Mouse (Mus musculus) cerebellum, adult (tissue): ENCODE measurements around the gene Zfp821.

Experiments
- ATAC-seq: cut with Nextera tagmentation; 2 replicates; pipeline ENCODE4 v1.9.2; 2017; ENCODE audit warnings: mild to moderate bottlenecking, moderate library complexity, mixed read lengths; ENCODE audit not compliant: insufficient number of reproducible peaks, low FRiP score, low TSS enrichment

Gene Zfp821

DNA sequence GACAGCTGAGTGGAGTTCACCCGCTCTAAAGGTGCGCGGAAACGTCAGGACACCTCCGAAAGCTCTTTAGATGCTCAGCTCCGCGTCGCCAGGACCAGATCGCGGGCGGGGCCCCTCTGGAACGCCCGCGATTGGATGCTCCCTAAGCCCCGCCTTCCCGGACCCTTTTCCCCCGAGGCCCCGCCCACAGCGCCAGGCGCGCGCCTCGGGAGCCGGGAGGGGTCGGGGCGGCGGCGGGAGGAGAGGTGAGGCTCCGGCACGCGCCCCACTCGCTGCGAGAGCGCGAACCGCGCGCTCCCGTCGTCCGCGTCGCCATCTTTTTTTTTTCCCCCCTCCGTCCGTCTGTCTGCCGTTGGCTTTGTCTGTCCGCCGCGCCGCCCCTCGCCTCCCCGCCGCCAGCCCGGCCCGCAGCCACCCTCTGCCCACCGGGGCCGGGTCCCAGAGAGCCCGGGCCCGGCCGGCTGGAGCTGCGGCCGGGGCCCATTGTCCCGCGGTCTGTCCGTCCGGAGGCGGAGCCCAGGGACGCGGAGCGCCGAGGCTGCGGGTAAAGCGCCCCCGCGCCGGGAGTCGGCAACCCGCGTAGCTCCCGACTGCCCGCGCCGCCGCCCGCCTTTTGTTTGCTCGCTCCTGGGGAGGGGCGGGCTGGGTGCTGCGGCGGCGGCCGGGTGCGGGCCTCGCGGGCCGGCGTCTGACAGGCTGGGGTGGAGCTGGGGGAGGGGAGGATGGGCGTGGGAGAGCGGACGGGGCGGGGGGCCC is at the start of gene Zfp821:
Gene Zfp821, plus strand, starts transcription at position 227 of the 756 bp plus-strand sequence.
- peak; percentile 86 for ATAC-seq

DNA sequence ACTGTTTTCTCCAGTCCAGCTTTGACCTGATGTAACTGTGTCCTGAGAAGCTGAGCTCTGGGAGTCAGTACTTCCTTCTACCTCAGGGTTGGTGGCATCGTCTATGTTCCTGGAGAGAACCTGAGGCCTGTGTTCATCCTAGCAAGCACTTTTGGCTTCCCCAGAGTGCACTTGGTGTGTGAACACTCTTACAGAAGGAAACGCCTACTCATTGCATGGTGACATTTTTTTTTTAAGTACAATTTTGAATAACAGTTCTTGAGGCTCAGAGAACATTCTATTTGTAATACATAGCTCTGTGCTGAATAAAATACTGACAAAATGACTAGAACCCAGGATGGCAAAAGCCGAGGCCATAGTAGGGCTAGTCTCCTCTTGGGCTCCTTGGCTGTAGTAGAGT is 48.5 kb upstream of the Zfp821 start:
- no peak for ATAC-seq

GRCm38 (mm10) chr8:109662328-109662727 is 43.0 kb upstream of the Zfp821 start:
- ATAC-seq = no peak

DNA sequence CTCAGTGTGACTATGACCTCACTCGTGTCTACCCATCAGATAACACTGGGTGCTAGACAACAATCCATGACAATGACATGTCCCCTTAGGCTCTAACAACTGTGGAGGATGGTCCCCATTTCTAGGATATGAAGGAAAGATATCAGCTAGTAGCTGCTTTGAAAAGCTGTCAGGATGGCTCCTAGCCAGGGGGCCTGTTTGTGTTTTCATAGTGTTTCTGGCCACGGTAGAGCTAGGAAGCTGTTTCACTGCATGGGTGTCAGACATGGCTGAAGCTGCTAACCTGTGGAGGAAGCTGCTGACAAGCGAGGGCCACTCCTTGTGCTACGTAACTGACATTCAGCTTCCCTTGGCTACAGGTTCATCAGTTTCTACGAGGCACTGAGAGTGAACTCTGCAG is 38.7 kb upstream of the Zfp821 start:
- ATAC-seq = no peak

DNA sequence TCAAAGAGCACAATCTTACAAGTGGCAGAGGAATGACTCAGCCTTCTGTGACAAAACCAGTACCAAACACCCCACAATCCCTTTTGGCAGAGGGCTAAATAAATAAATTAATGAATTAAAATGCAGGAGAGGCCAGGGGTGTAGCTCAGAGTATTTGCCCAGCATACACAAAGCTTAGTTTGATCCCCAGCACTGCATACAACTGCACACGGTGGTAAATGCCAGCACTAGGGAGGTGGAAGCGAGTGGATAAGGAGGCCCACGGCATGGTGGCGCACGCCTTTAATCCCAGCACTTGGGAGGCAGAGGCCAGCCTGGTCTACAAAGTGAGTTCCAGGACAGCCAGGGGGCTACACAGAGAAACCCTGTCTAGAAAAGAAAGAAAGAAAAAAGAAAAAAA is 32.7 kb upstream of the Zfp821 start:
- ATAC-seq = no peak; the same call in 1 of the 2 replicates

GRCm38 (mm10) chr8:109673596-109673995 is 31.8 kb upstream of the Zfp821 start:
- no peak for ATAC-seq

DNA sequence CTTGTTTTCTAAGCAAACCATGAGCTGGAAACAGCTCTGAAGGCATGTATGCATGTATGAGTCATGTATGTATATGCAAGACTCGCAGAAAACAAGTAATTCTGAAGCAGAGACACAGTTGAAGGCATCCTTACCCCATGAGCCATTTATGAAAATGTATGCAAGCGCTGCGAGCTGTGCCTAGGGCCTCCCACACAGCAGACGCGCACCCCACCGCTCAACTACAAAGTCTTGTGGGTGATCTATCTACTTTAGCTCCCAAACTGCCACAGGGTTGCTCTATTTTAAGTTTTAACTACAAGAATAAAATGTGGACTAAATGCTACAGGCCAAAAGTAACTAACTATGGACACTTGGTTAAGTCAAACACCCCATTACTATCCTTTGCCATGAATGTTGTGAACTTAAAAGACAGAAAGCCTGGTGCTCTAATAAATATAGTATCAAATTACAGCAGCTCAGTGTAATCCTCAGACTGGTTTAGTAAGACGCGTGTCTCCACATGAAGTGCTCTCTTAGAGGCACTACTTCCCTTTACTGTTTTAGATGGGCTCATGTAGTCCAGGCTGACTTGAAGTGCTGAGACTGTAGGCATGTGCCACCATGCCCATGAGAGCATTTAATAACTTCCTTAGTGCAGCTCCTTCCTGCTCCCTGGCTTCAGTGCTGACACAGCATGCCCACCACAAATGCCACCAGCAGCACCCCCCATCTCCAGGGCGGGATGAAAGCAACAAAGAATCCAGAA is 29.3 kb upstream of the Zfp821 start:
- no peak for ATAC-seq

GRCm38 (mm10) chr8:109681535-109681934 is 23.8 kb upstream of the Zfp821 start:
- no peak for ATAC-seq

DNA sequence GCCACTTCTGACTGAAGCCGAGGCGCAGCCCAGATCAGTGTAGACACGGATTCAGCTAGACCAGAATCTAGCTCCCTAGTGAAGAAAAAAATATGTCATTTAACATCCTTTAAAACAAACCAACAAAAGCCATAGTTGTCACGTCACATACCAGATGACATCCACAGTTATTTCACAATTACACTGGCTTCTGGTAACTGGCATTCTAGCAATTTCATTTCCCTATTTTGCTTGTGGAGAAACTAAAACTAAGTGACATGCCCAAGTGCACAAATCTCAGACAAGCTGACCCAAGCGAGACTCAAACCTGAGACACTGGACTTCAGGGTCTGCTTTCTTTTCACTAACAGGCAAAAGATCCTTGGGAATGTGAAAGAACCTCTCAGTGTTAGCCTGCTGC is 23.2 kb upstream of the Zfp821 start:
- ATAC-seq = no peak

- ATAC-seq = no peak
These were observed 18.1 kb upstream of the Zfp821 start for GRCm38 (mm10) chr8:109687248-109687647.

GRCm38 (mm10) chr8:109691769-109692168 is 13.6 kb upstream of the Zfp821 start:
- no peak for ATAC-seq

- ATAC-seq = peak; percentile 57
These were observed 12.8 kb upstream of the Zfp821 start for GRCm38 (mm10) chr8:109692443-109693145.

GRCm38 (mm10) chr8:109693146-109693900 is 12.0 kb upstream of the Zfp821 start, which contains the start of gene Ist1:
Gene Ist1 (minus strand): TSS chr8:109693260.
- ATAC-seq = peak; percentile 96

DNA sequence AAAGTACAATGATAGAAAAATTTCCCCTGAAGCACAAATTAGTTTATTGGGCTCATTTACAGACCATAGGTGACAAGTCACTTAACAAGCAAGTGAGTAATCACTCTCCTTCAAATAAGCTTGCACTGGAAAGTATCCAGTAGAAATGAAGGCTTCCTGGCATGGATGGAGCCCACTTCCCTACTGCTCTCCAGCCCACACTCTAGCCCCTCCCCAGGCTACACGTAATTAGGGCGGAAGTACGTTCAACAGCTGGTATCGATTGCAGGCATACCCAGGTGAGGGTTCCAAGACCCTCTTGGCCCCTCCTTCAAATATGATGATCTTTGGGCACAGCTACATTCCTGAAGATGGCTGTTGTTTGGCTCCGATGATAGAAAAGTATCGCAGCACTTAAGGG is 11.2 kb upstream of the Zfp821 start:
- no peak for ATAC-seq

DNA sequence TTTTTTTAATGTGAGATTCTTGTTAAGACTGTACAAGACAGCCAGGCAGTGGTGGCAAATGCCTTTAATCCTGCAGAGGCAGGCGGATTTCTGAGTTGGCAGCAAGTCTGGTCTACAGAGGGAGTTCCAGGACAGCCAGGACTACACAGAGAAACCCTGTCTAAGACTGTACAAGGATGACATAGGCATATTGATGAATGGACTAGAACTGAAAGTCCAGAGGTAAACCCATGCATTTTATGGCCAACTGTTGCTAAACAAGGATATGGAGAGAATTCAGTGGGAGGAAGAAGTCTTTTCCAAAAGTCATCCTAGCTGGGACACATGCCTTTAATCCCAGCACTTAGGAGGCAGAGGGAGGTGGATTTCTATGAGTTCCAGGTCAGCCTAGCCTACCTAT is 7.6 kb upstream of the Zfp821 start:
- ATAC-seq = no peak

- ATAC-seq = no peak
These were observed 6.9 kb upstream of the Zfp821 start for GRCm38 (mm10) chr8:109698477-109698876.

DNA sequence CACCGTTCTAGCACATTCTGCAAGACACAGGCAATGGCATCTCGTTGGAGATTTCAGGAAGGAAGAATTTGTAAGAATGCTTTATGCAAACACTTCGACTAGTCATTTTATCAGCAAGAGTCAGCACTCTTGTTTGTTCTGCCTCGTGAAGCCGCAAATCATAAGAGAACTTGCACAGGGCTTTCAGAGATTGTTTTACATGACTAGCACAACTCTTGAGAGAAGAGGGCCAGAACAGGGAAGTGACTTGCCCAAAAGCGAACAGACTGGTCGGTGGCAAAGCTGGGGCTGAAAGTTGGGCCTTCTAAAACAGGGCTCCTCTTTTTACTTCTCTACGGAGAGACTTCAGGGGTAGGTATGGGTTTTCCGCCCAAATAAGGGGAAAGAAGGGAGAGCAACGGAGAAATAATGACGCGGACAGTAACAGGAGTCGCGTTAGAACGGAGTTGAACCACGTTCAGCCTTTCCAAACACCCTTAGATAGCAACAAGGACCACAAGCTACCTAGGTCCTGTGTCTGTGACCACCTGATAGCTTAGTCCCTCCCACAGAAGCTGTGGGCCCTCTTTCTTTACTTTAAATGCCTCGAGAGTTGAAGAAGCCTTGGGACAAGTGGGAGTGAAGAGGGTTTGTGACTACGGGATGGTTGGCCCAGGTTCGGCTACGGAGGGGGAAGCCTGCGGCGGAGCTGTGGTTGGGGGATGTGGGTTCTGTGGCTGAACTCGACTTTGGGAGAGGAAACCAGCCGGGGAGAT is 604 bp upstream of the Zfp821 start:
- peak; percentile 5; the same call in 1 of the 2 replicates for ATAC-seq

- no peak for ATAC-seq
These were observed 929 bp downstream of the Zfp821 start for GRCm38 (mm10) chr8:109706076-109706873.

- ATAC-seq = peak; percentile 57; the same call in 1 of the 2 replicates
These were observed 1.5 kb downstream of the Zfp821 start for GRCm38 (mm10) chr8:109706874-109707237.
